Mouse (Mus musculus) common myeloid progenitor, adult 5-6 weeks (primary cell): ENCODE measurements at regions not wholly inside any gene's neighbourhood (a gene's known extent, or its start where the extent isn't known, plus 50 kb on each side); places are given as distances from the start of the nearest gene placed in this dataset.
"Not testable (repeated sequence)": the region's sequence is repeated elsewhere in the genome, so short reads cannot be mapped to it uniquely, and the experiment has no call there.

ENCODE experiments used
- ATAC-seq: replicated peaks from 2 replicates; pipeline ENCODE4 v1.8.0; 2016; ENCODE audit warnings: low read depth, mild to moderate bottlenecking, moderate TSS enrichment, inconsistent platforms; ENCODE audit not compliant: poor library complexity, severe bottlenecking

DNA sequence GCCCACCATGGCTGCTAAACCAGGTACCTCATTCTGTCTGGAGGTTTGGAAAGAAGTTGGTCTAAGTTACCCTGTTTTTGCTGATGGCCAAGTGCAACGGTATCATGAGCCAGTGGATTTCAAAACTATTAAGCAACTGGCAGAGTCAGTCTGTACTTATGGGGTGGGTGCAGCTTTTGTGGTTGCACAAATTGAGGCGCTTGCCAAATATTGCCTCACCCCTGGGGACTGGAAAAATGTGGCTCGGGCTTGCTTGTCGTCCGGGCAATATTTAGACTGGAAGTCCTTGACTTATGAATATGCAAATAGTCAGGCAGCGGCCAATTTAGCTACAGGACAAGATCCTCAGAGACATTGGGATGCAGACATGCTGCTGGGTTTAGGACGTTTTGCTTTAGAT, 110.2 kb downstream of the Olfr164 start:
- ATAC-seq: no peak

DNA sequence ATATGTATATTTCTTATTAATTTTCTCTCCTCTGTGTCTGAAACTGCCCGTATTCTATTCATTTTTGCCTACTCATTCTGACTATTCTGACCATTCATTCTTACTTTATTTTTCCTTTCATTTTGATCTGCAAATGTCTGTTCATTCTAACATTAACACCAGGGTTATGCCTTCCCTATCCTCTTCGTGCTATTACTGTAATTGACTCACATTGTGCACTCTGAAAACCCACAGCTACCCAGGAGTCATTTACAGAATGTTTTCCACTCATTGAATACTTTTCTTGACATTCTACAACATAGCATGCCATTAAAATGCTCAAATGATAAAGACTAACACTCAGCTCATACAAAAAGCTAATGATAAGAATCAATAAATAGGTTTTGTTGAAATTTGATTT, 112.9 kb downstream of the Olfr164 start:
- no peak for ATAC-seq

DNA sequence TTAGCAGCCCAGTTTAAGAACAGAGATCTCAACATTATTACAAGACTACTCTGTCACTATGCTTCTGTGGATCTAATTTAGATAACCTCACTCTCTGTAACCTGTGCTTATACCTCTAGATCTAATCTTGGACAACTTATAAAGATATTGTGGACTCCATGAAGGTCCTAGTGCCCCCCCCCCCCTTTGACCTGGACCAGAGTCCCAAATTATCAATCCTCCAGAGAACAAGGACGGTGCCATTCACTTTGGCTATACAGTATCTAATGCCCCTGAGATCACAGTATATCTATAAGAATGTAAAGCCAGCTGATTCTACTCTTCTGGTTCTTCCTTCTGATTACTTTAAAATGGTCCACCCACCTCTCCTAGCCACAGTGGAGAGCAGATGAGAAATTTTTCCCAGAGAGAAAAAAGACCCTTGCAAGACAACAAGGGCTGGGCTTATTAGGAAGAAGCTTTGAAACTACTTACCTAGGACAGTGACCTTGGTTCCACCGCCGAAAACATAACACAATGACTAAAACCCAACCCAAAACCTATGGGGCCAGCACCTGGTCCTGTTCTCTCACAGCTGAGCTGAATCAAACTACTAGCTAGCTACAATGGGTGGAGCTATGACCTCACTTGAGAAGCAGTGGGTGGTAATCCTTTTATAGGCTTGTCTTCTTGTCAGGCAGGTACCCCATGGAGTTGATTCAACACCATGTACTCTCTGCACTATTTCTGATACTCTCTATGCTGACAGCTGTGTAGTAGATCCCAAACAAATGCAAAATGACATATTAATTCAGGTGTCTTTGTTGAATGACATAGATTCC, 113.9 kb downstream of the Olfr164 start:
- ATAC-seq: no peak

DNA sequence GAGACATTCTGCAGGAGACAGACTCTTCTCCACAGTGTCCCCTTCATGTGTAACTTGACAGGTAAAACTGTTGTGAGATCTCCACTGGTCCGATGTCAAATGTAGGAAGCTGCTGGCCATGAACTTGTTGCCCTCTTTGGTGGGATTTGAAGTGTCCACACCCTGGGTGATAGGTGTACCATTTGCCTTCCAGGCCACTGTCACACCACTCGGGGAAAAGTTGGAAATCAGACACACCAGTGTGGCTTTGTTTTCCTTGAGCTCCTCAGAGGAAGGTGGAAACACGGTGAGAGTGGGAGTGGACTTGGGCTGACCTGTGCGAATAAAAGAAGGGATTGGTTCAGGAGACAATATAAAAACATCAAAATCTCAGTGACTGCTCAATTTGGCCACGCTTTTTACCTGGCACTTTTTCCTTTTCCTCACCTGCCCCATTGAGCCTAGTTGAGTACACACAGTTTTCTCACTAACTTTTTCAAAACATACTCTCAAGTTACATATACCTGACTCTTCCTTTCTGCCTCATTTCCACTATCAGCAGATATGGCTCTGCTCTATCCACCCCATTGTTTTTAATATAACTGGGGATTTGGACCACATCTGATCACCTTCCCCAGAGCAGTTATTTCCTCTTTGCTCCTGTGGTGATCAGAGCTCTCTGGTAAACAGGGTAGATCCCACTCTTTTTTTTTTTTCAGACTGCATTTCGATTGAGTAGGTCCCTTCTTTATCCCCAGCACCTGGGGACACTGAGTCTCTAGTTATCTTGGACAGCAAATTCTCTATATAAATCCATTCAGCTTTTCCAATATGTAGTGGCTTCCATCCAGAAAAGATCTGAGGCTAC, 115.1 kb downstream of the Olfr164 start:
- ATAC-seq: no peak

DNA sequence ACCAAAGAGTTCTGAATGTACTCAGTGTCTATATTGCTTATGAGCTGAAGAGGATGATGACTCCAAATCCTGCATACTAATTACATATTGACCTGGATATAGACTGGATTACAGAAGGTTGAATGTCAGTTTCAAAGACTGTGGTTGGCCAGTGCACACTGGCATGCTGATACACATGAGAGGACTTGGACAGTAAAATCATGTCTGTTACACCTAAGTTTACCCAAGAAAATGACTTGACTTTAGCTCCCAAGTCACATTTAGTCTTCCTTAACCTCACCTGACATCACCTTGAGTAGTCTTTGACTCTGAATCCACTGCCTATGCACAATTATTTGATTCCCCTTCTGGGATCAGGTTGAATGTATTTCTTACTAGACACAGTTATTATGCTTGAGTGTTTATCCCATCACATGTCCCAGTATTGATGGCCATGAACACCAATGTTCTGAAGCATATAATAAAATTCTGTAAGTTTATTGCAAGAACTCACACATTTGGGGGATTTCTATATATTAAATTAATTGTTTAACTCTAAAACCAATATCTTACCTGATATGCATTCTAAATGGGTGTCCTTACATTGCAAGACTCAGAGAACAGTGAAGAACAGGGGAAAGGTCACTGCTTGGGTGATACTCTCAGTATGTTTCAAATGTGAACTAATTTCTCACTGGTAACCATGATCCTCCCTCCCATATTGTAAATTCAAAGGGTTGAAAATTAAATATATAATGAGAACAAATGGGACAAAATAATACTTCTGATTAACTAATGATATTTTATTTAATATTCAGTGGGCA, 116.0 kb downstream of the Olfr164 start:
- ATAC-seq: no peak

DNA sequence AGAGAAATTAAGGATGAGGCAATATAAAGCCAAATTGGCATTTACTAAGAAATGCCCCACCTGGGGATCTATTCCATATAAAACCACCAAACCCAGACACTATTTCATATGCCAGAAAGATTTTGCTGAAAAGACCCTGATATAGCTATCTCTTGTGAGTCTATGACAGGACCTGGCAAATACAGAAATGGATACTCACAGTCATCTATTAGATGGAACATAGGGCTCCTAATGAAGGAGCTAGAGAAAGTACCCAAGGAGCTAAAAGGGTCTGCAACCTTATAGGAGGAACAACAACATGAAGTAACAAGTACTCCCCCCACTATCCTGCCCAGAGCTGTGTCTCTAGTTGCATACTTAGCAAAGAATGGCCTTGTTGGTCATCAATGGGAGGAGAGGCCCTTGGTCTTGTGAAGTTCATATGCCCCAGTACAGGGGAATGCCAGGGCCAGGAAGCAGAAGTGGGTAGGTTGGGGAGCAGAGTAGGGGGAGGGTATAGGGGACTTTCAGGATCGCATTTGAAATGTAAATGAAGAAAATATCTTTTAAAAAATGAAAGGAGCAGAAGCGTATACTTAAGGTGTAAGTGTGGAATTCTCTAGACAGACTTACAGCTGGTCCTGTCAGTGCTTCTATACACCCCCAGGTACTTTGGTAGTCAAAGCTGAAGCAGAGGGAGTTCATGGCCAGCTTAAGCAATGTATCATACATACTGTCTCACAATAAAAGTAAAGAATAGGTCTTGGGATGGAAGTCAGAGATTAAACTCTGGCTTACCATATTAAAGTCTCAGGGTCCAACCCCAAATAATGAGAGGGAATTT, 128.2 kb downstream of the Olfr164 start:
- no peak for ATAC-seq

DNA sequence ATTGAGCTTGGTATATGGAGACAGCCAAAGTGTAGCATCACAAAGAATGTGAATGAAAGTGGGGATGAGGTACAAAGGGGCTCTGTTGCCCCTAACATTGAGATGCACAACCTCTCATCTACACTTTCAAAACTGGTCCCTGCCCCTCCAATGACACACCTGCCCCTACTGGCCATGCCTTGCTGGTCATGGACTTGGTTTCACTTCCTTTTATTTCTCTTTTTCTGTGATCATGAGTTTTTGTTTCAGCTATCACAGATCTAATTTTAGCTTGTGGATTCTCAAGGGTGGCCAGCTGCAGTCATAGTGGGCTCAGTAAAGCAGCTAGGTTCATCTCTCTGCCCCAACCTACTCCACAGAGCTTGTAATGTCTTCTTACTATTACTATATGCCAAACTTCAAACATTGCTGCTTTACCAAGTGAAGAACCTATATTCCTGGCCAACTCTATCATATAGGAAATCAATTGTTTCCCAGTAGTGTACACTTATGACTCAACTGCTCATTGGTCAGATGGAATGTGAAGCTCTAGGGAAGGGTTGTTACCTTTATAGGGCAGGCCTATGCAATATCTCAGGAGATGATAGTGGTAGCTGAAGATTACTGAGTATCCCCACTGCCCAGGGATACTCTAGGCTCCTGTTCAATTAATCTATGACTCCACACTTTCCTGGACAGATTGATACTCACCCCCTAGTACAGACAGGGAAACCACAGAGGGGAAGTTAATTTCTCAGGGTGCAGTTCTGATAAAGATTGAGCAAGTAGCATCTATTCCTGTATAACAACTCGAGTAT, 134.5 kb downstream of the Olfr164 start:
- ATAC-seq: no peak

DNA sequence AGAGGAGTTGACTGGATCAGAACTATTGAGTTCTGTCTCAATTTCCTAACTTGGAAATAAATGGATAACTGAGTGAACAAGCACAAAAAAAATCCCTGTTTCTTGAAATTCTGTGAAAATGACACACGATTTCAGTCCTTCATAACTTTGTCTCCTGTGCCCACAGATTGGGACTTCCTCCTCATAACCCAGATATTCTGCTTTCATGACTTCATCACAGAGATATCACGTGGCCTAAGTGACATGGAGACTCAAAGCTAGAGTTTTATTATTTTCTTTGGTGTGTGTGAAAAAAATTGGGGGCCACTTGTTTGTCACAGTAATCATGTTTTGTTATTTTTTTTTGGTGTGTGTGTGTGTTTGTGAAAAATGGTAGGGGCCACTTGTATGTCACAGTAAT, 160.8 kb downstream of the Olfr164 start:
- no peak for ATAC-seq

DNA sequence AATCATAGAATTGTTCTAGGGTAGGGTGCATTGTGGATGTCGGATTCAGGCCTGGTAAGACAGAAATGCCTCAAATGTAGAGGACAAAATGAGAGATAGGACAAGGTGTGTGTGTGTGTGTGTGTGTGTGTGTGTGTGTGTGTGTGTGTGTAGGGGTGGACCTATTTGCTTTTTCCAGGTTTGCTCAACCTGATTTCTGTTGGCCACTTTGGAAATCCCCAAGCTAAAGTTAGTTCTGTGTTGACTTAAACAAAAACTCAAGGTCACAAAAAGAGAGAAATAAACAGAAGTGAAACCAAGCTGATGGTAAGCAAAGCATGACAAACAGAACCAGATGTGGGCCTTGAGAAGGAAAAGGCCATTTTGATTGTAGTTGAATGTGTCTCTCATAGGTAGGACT, 161.4 kb downstream of the Olfr164 start:
- not testable (repeated sequence) for ATAC-seq

DNA sequence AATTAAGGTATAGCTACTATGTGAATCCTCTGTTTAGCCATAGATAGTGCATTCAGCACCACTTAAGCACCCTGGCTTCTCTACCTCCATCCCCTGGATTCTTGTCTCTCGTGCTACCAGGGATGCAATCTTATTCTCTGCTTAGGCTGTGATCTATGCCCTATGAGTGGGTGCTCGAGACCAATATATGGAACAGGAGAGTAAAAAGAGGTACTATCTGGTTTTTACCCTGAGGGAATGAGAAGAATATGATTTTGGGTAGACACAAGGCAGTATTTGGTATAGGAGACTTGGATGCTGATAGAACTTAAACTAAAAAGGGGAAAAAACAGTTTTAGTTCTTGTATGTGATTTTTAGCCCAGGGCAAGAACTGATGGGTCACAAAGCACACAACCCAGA, 162.8 kb downstream of the Olfr164 start:
- no peak for ATAC-seq

DNA sequence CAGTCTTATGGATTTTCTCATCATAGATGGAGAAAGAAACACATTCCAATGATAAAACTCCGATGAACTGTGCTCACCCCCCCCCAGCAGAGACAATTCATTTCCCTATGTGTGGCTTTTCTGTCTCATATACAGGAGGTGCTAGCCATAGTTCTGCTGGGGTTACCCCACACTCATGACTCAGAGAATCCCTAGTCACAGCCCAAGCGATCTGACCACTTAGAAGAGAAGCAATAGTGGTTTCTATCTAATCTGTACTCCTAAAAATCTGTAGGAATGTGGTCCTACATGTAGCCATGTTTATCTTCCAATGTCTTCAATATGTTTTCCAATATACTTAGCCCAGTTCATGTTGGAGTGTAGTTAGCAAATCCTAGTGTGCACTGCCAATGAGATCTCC, 163.3 kb downstream of the Olfr164 start:
- ATAC-seq: no peak

DNA sequence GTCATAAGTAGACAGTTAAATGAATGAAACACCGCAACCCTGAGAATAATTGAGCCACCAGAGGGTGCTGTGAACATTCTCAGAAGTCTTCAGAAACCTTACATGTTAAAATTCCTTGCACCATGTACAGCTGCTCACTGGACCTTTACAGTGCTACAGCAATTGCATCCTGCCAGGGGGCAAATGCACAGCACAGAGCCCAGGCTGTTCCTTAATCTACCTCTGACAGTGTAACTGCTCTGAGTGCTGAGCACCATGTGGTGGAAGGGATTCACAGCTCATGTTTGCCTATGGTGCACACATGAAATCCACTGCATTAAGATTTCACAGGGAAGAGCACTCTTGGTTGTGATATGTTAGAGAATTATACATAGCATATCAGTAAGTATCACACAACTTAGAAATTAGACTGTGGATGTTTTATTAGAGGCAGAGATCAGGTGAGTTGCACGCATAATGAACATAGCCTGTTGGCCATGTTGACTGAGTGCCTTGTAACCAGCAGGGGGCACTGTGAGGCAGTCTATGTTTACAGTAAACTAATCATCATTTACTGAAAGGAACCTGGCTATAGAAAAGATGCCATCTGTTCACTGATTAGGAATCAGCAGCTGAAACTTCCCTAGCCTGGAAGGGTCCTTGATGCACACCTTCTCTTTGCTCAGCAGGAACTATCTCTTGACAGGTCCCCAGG, 167.4 kb downstream of the Olfr164 start:
- ATAC-seq: peak; percentile 56; the same call in 1 of the 2 replicates
